Mouse (Mus musculus) ovary, adult 18-20 months (tissue): ENCODE data around the gene Tcf21.

Source experiments
- DNase-seq: peaks from one replicate; pipeline ENCODE4 v3.0.0; 2022; ENCODE audit warnings: low spot score, mixed read lengths

Tcf21 gene

GRCm38 (mm10) chr10:22815461-22816236 lies 4.3 kb downstream of the Tcf21 start:
- no peak for DNase-seq

- DNase-seq, result no peak
Observed at GRCm38 (mm10) chr10:22814771-22815170, 5.2 kb downstream of the Tcf21 start.

GRCm38 (mm10) chr10:22814294-22814693 lies 5.7 kb downstream of the Tcf21 start:
- DNase-seq, result no peak

GRCm38 (mm10) chr10:22813317-22813960 lies 6.5 kb downstream of the Tcf21 start:
- DNase-seq, result no peak

GRCm38 (mm10) chr10:22811921-22812320 lies 8.1 kb downstream of the Tcf21 start:
- no peak for DNase-seq

- DNase-seq, result no peak
Observed at GRCm38 (mm10) chr10:22782684-22783083, 37.3 kb downstream of the Tcf21 start.

- DNase-seq, result no peak
Observed at GRCm38 (mm10) chr10:22781466-22781865, 38.5 kb downstream of the Tcf21 start.

- DNase-seq, result no peak
Observed at GRCm38 (mm10) chr10:22777939-22778338, 42.0 kb downstream of the Tcf21 start.

GRCm38 (mm10) chr10:22776007-22776698 lies 43.8 kb downstream of the Tcf21 start:
- no peak for DNase-seq

- DNase-seq, result no peak
Observed at GRCm38 (mm10) chr10:22775456-22775855, 44.5 kb downstream of the Tcf21 start.

GRCm38 (mm10) chr10:22774626-22775025 lies 45.3 kb downstream of the Tcf21 start:
- no peak for DNase-seq
